Mouse (Mus musculus) midbrain, embryonic 14.5 days (tissue): ENCODE measurements around the gene Kirrel. TPM values are rescaled to one million over a fixed set of nuclear protein-coding genes. Genes with fewer than 3 reads are reported as not detected.

ENCODE experiments used
- ATAC-seq: fragments of 200-750 bp; cut with Nextera tagmentation; 2 replicates; pipeline ENCODE4 v1.8.0; 2017; ENCODE audit warnings: moderate number of reproducible peaks, moderate library complexity; ENCODE audit not compliant: low FRiP score, low TSS enrichment
- DNase-seq: peaks from one replicate; pipeline ENCODE4 v3.0.0-alpha.2; 2015
- H3K27ac ChIP-seq: fragments of 300-500 bp; sonication (generic); replicated peaks from 2 replicates; pipeline ENCODE4 v1.5.1; 2014; ENCODE audit warnings: mild to moderate bottlenecking, low read depth, low read length, moderate library complexity
- H3K27me3 ChIP-seq: fragments of 300-500 bp; sonication (generic); 2 replicates; pipeline ENCODE4 v1.6.1; 2014; ENCODE audit warnings: low read length, control low read depth, mixed read lengths; ENCODE audit not compliant: control insufficient read depth, insufficient read depth
- H3K36me3 ChIP-seq: fragments of 300-500 bp; sonication (generic); 2 replicates; pipeline ENCODE4 v1.6.1; 2014; ENCODE audit warnings: low read length, control low read depth; ENCODE audit not compliant: control insufficient read depth, insufficient read depth
- H3K4me1 ChIP-seq: fragments of 300-500 bp; sonication (generic); 2 replicates; pipeline ENCODE4 v1.6.1; 2014; ENCODE audit warnings: mild to moderate bottlenecking, antibody characterized with exemption, low read length, control low read depth; ENCODE audit not compliant: control insufficient read depth, insufficient read depth
- H3K4me2 ChIP-seq: fragments of 300-500 bp; sonication (generic); 2 replicates; pipeline ENCODE4 v1.6.1; 2014; ENCODE audit warnings: mild to moderate bottlenecking, low read length, moderate library complexity
- H3K4me3 ChIP-seq: fragments of 300-500 bp; sonication (generic); replicated peaks from 2 replicates; pipeline ENCODE4 v1.5.1; 2014; ENCODE audit warnings: low read depth, low read length
- H3K9ac ChIP-seq: fragments of 300-500 bp; sonication (generic); replicated peaks from 2 replicates; pipeline ENCODE4 v1.6.1; 2014; ENCODE audit warnings: mild to moderate bottlenecking, low read length, moderate library complexity
- H3K9me3 ChIP-seq: fragments of 300-500 bp; sonication (generic); 2 replicates; pipeline ENCODE4 v1.6.1; 2016; ENCODE audit warnings: low read length, control low read depth, mixed read lengths; ENCODE audit not compliant: control insufficient read depth
- WGBS: fragments of 180-500 bp; shearing (Covaris S2); extraction: QIAGEN DNeasy Blood & Tissue Kit; methylation state at CpG from one replicate; pipeline ENCODE4 v1.1.7; 2014; 5-methylcytosine and 5-hydroxymethylcytosine counted together
- polyA plus RNA-seq: library from polyadenylated mRNA; unstranded; fragments of >200 nt; fragmentation: Nextera tagmentation; extraction: Ambion mirVana; gene quantifications from 2 replicates; pipeline ENCODE4 v1.2.1, GENCODE M21; 2014

Kirrel gene
- polyA plus RNA-seq, 1 experiment from 2014 or later = 5.8 TPM

- Histone ChIP-seq H3K4me1 (peaks cover 4% of the 10 kb centered on the region; the same call in 1 of the 2 replicates), H3K9ac (no peak overlapping the region), H3K36me3 (no peaks in the 10 kb centered on the region), H3K27me3 (no peaks in the 10 kb centered on the region), H3K9me3 (no peaks in the 10 kb centered on the region), H3K4me3 (no peak overlapping the region), H3K4me2 (no peak overlapping the region), H3K27ac (no peak overlapping the region; the same call in 1 of the 2 replicates)
- DNase-seq = peak; percentile 54
- no peak for ATAC-seq
- 43% methylated on average over 13 of the region's 13 CpGs for WGBS
These were observed 101.7 kb downstream of the Kirrel start for GRCm38 (mm10) chr3:87072612-87073515.

DNA sequence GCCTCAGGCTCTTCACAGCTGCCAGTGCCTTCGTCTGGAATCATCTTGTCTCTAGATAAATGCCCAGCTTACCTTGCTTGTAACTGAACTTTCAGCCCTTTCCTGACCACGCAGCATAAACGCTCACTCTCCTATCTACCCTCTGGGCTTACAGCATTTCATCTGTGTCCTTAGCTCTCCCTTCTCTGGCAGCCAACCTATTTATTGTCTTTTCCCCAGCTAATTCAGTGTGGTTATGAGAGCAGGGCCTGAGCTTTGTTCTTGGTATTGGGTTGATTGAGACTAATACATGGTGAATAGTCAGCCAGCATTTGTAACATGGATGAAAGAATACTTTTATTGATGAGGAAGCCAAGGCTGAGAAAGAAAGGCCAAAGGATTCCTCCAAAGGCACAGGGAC lies 102.4 kb downstream of the Kirrel start:
- no peak overlapping the region for H3K4me2 ChIP-seq
- H3K27me3 ChIP-seq = no peaks in the 10 kb centered on the region
- H3K4me1 ChIP-seq = peaks cover 4% of the 10 kb centered on the region; the same call in 1 of the 2 replicates
- 73% methylated on average over 3 of the region's 3 CpGs for WGBS
- ATAC-seq = no peak
- H3K27ac ChIP-seq = no peak overlapping the region; the same call in 1 of the 2 replicates
- no peaks in the 10 kb centered on the region for H3K9me3 ChIP-seq
- no peaks in the 10 kb centered on the region for H3K36me3 ChIP-seq
- H3K9ac ChIP-seq = no peak overlapping the region
- H3K4me3 ChIP-seq = no peak overlapping the region
- DNase-seq = no peak

DNA sequence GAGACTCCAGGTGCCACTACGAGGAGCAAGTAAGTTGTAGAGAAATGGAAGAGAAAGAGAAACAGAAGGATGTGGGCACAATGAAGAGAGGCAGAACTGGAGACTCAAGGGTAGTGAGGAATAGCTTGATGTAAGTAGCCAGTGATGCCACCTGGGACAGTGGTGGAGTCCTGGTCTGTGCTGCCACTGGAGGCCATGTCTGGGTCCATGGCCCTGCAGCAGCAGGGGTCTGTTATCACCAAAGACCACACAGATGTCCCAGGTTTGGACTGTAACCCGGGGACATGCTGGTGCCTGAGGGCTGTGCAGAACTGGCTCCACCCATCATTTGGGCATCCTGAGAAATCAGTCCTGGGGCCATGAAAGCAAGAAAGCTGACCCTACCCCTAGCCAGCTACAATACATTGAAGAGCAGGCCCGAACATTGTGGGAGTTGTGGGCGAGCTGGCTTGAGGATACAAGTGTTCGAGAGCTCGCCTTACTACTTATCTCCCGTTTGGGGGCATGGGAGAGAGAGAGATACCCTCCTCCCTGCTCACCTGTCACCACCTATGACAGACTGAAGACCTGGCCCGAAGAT lies 107.1 kb downstream of the Kirrel start:
- H3K27me3 ChIP-seq = no peaks in the 10 kb centered on the region
- no peak for DNase-seq
- H3K4me1 ChIP-seq = no peaks in the 10 kb centered on the region
- 87% methylated on average over 8 of the region's 8 CpGs for WGBS
- no peak for ATAC-seq
- no peak overlapping the region for H3K9ac ChIP-seq
- no peak overlapping the region for H3K27ac ChIP-seq
- no peak overlapping the region for H3K4me2 ChIP-seq
- H3K9me3 ChIP-seq = no peaks in the 10 kb centered on the region
- no peaks in the 10 kb centered on the region for H3K36me3 ChIP-seq
- no peak overlapping the region for H3K4me3 ChIP-seq

DNA sequence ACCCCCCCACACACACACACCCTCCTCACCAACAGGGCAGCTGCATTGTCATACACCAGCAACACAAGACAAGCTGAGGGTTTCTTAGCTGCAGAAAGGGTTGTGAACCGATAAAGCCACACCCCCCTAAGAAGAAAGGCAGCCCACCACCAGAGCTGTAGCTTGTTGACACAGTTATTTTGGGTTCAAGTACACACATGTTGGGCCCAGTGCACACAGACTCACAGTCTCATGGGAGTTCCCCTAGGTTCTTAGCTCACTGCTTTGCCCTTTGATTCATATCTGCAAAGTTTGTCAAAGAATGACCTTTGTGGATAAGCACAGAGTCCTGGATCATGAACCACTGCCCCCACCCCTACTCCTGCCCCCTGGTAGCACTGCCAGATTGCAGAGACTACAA lies 120.6 kb downstream of the Kirrel start:
- Histone ChIP-seq H3K4me3 (no peak overlapping the region), H3K27me3 (no peaks in the 10 kb centered on the region), H3K27ac (no peak overlapping the region), H3K9ac (no peak overlapping the region), H3K36me3 (no peaks in the 10 kb centered on the region), H3K4me1 (no peaks in the 10 kb centered on the region), H3K4me2 (no peak overlapping the region), H3K9me3 (no peaks in the 10 kb centered on the region)
- WGBS = 79% methylated on average over 1 of the region's 1 CpGs
- ATAC-seq (no peak), DNase-seq (no peak)

GRCm38 (mm10) chr3:87047801-87048200 lies 126.7 kb downstream of the Kirrel start:
- no peak for ATAC-seq
- H3K27me3 ChIP-seq = no peaks in the 10 kb centered on the region
- H3K4me3 ChIP-seq = no peak overlapping the region
- no peaks in the 10 kb centered on the region for H3K36me3 ChIP-seq
- no peak overlapping the region for H3K9ac ChIP-seq
- DNase-seq = no peak
- H3K9me3 ChIP-seq = no peaks in the 10 kb centered on the region
- no peaks in the 10 kb centered on the region for H3K4me1 ChIP-seq
- WGBS = 86% methylated on average over 5 of the region's 5 CpGs
- no peak overlapping the region for H3K27ac ChIP-seq
- H3K4me2 ChIP-seq = no peak overlapping the region

GRCm38 (mm10) chr3:87041733-87042132 lies 132.8 kb downstream of the Kirrel start:
- no peaks in the 10 kb centered on the region for H3K27me3 ChIP-seq
- no peak overlapping the region for H3K9ac ChIP-seq
- DNase-seq (no peak), ATAC-seq (no peak)
- H3K4me1 ChIP-seq = no peaks in the 10 kb centered on the region
- no peak overlapping the region for H3K4me3 ChIP-seq
- WGBS = 87% methylated on average over 2 of the region's 2 CpGs
- no peaks in the 10 kb centered on the region for H3K36me3 ChIP-seq
- H3K4me2 ChIP-seq = no peak overlapping the region
- H3K27ac ChIP-seq = no peak overlapping the region
- no peaks in the 10 kb centered on the region for H3K9me3 ChIP-seq

GRCm38 (mm10) chr3:87038500-87038899 lies 136.0 kb downstream of the Kirrel start:
- WGBS = 91% methylated on average over 6 of the region's 6 CpGs
- DNase-seq (no peak), ATAC-seq (no peak)
- no peak overlapping the region for H3K9ac ChIP-seq
- no peak overlapping the region for H3K4me3 ChIP-seq
- H3K27me3 ChIP-seq = no peaks in the 10 kb centered on the region
- no peak overlapping the region for H3K4me2 ChIP-seq
- H3K4me1 ChIP-seq = no peaks in the 10 kb centered on the region
- no peaks in the 10 kb centered on the region for H3K9me3 ChIP-seq
- H3K27ac ChIP-seq = no peak overlapping the region
- H3K36me3 ChIP-seq = no peaks in the 10 kb centered on the region

- ATAC-seq = no peak
- WGBS = 97% methylated on average over 3 of the region's 4 CpGs
- Histone ChIP-seq H3K4me2 (no peak overlapping the region), H3K9me3 (no peaks in the 10 kb centered on the region), H3K4me3 (no peak overlapping the region), H3K27ac (no peak overlapping the region), H3K9ac (no peak overlapping the region), H3K27me3 (no peaks in the 10 kb centered on the region), H3K4me1 (no peaks in the 10 kb centered on the region), H3K36me3 (no peaks in the 10 kb centered on the region)
- DNase-seq = no peak
These were observed 140.5 kb downstream of the Kirrel start for GRCm38 (mm10) chr3:87034061-87034460.

GRCm38 (mm10) chr3:87033357-87033756 lies 141.2 kb downstream of the Kirrel start:
- no peak for ATAC-seq
- H3K9ac ChIP-seq = no peak overlapping the region
- no peak overlapping the region for H3K4me3 ChIP-seq
- 17% methylated on average over 8 of the region's 8 CpGs for WGBS
- no peaks in the 10 kb centered on the region for H3K9me3 ChIP-seq
- no peaks in the 10 kb centered on the region for H3K27me3 ChIP-seq
- H3K4me1 ChIP-seq = no peaks in the 10 kb centered on the region
- no peak overlapping the region for H3K27ac ChIP-seq
- H3K4me2 ChIP-seq = no peak overlapping the region
- peak; percentile 92 for DNase-seq
- no peaks in the 10 kb centered on the region for H3K36me3 ChIP-seq
